Mouse (Mus musculus): ENCODE results near the gene Psenen.

The Psenen gene

DNA sequence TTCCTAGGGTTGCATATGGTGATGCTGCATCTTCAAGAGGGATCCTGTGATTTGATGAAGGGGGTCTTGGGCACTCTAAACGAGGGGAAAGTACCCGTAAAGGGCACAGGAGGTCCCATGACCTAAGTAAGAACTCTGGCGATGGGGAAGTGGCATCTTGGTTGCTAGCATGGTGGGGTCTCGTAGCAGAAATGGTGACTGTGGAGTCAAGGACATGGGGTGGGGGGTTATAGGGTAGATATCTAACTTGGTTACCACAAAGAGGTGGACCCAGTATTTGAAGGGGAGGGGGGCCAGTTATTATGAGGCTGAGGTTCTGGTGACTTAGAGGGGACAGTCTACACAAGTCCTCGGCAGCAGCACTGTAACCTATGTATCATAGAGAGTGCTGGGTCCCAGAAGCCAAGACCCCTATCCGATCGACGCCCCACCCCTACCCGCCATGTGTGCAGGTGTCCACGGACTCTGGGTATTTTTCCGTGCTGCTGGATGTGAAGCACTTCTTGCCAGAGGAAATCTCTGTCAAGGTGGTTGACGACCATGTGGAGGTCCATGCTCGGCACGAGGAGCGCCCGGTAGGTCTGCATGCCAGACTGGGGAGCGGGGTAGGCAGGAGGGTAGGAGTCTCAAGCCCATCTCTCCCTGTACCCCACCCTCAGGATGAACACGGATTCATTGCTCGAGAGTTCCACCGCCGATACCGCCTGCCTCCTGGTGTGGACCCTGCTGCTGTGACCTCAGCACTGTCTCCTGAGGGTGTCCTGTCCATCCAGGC, 9.4 kb downstream of the Psenen start:
- DNase-seq, result no peak

DNA sequence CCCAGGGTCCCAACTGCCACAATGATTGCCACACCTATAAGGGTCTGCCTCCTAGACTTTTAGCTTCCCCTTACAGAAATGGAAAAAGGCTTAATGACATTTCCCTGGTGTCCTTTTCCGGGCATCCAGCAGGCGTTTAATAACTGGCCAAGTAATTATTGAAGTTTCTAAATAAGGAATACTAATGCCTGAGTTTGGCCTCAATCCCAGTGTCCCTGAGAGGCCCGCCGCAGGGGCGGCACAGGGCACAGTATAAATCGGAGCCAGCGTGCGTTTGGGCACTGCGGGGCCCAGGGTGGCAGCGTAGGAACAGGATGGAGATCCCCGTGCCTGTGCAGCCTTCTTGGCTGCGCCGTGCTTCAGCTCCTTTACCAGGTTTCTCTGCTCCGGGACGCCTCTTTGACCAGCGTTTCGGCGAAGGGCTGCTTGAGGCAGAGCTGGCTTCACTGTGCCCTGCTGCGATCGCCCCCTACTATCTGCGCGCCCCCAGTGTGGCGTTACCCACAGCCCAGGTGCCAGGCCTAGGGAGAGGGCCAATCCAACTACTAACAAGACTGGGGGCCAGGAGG, 10.3 kb downstream of the Psenen start:
- DNase-seq, result peak; percentile 61 to 71

DNA sequence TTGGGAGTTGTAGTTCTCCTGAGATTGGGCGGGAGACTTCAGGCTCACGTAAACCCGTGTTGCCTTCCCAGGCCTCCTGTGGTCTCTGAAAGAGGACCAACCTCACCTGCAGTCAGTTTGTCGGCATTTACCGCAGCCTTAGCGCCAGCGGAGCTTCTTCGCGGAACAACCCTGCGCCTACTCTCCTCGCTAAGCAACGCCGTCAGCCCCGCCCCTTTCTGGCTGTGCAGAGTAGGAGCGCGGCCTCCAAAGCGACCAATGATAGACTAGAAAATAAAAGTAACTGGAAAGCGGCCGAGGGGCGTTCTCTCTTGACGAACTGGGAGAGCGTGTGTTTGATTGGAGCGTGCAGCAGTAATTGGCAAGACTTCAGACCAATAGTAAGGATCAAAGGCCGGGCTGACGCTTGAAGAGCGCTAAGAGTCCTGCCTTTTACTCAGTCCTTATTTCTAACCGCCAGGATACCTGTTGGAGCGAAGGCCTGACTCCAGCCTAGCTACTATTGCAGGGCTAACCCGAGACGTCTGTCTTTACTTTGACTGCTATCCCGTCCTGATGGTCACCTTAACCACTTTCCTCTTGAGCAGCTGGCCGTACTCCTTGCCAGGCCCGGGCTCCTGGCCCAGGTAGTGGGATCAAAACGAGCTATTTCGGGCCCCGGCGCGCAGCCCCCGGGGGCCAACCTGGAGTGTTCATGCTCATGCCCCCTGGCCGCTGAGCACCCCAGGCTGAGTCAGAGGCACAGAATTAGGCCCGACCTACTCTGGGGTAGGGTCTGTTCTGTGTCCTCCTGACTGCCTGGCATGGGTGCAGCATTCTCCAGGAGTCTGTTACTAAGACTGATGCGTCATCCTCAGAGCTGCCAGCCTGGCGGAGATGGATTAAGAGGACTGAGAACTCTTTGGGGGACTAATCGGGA, 11.1 kb downstream of the Psenen start, which contains the start of the genes Hspb6 and Proser3:
TSS of gene Hspb6 (plus strand) at position 77 of the 919 bp plus-strand sequence.
TSS of gene Proser3 (minus strand) at position 198 of the 919 bp plus-strand sequence.
- peak; percentile 95 to 98 for DNase-seq

DNA sequence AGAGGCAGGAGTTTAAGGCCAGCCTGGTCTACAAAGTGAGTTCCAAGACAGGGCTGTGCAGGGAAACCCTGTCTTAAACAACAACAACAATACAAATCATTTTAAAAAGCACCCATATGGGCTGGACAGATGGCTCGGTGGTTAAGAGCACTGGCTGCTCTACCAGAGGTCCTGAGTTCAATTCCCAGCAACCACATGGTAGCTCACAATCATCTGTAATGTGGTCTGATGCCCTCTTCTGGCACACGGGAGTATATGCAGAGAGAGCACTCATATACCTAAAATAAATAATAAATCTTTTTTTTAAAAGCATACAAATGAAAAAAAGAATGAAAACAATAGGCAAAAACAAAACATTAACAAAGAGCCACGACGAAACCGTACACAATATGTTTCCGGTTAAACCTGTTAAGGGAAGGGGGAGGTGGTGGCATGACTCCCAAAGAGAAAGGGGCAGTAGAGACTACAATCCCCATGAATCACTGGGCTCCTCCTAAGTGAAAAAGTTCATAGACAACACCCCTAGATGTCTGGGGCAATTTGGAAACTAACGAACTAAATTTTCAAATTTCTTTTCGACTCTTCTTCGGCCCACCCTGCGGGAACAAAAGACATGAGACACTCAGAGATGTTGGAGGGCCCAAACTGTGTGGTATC, 11.9 kb downstream of the Psenen start:
- no peak for DNase-seq

DNA sequence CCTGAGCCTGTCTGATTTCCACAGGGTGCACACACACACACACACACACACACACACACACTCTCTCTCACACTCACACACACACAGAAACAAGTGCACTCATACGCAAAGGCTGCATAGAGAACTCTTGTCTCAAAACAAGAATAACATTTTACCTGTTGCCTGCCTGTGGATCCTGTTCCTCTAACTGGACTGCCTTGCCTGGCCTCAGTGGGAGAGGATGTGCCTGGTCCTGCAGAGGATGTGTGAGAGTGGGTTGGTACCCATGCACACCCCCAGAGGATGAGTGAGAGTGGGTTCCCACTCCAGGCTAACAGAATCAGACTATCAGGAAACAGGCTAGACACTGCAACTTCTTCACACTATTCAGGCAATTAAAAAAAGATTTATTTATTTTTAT, 12.8 kb downstream of the Psenen start:
- no peak for DNase-seq

DNA sequence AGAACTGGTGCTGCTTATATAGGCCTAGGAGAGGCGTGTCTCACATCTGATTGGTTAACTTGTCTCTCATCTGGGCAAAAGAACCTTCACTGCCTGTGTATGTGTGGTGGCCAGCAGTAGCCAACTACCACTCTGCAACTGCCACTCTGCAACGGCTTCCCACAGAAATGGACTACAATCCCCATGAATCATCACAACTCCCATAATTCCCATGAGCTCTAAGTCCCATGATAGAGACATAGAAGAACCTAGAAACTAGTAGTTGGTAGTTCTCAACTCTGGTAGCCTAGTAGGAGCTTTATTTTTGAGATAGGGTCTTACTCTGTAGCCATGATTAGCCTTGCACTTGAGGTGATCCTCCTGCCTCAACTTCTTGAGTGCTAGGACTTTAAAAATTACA, 13.5 kb downstream of the Psenen start:
- no peak for DNase-seq

DNA sequence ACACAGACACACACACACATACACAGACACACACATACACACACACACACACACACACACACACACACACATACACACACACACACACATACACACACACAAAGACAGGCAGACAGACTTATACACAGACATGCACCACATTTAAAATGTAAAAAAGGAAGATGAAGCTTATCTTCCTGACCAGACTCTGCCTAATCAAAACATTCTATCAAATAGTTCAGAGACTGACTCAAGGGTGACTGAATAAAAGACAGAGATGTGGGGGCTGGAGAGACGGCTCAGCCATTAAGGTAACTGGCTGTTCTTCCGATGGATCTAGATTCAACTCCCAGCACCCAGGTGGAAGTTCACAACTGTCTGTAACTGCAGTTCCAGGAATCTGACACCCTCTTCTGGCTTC, 19.1 kb downstream of the Psenen start:
- no peak for DNase-seq

DNA sequence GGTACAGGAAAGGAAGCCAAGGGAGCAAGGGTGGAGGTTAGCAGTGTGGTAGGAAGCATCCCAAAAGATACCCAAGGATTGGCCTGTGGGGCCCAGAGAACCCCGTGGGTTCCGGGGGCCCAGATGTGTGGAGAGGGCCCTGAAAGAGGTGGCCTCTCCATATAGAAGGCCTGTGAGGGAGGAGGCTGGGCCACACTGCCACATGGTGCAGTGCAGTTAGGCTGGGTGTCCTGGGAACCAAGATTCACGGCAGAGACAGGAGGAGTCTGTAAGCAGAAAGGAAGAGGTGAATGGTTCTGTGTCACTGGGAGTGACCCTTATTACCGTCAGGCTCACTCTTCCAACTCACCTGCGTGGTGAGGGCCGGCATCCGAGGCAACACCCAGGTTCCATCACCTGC, 22.9 kb downstream of the Psenen start:
- no peak for DNase-seq

DNA sequence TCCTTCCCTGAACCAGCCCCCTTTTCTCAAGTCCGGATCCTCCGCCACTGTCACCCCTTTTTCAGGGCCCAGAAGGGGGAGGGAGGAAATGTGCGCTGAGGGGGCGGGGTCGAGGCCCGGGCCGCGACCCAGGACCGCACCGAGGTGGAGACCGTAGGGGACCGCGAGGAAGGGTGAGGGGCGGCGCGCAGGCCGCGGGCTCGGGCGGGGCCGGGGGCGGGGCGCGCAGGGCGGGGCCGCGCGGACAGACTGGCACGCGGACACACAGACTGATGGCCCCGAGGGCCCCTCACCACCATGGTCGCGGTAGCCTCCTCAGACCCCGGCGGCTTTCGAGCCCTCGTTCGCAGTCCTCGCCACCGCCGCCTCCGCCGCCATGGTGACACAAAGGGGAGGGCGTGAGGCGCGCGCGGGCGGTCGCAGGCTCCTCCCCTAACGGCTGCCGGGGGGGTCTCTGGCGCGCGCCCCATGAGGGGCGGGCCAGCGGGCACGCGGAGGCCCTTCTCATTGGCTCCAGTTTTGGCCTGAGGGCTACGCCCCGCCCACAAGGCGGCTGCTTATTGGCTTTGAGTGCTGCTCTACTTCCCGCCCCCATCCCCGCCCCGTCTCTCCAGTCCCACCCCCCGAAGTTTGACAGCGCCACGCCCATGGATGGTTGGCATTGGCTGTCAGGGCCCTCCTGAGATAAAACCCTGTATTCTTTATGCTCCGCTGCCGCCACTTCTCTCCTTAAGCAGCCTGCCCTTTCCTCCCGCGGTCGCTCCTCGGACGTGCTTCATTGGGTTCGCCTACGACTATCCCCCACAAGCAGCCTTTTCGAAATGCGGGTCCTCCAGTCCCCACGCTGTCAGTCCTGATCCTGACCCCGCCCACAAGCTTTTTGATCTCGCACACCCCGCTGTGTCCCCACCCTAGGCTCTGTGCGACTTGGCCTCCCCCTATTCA, 28.5 kb downstream of the Psenen start, which contains the start of gene Arhgap33:
TSS of gene Arhgap33 (minus strand) at position 428 of the 945 bp plus-strand sequence.
- DNase-seq, result peak; percentile 96 to 97

DNA sequence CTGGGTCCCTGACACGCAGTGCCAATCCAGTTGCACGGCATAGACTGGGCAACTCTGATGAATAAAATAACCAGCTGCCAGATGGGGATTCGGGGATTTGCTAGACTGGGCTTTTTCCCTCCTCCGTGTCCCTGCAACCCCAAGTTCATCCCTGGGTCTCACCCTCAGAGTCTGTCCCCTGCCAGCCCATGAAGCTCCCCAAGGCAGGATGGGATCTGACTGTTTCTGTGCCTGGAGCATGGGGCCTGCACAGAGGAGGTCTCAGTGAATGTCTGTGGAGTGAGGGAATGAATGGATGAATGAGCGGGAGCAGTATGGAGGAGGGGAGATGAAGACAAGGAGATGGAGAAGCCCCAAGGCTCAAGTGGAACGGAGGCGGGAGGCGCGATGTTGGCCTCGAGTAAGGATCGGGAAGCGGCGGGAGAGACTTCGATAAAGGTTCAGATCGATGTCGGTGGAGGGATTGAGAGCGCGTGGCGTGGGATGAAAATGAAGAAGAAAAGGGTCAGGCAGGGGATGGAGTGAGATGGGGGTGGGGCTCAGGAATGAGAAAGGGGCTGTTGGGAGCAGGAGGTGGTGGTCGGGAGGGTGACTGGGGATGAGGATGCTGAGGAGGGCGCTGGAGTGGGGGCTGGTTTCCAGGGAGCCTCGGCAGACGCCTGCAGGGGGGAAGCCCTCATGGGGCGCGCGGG, 29.3 kb downstream of the Psenen start:
- DNase-seq, result peak in 1 of 2 experiments; percentile 36

DNA sequence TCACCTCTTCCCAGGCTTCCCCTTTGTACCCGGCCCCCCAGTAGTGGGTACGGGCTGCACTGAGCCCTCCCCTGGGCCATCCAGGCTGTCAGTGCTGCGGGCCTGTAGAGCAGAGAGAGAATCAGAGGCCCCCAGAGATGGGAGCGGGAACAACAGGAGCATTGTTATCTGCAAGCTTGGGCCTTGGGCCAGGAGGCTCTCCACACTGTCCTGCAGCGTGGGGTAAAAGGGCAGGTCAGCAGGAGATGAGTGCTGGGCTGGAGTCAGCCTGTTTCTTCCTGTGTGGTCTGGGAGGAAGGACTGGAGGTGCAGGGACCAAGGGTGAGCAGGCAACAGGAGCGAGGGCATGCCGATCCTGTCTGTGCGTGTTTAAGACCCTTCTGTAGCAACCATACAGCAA, 30.5 kb downstream of the Psenen start:
- DNase-seq, result no peak

DNA sequence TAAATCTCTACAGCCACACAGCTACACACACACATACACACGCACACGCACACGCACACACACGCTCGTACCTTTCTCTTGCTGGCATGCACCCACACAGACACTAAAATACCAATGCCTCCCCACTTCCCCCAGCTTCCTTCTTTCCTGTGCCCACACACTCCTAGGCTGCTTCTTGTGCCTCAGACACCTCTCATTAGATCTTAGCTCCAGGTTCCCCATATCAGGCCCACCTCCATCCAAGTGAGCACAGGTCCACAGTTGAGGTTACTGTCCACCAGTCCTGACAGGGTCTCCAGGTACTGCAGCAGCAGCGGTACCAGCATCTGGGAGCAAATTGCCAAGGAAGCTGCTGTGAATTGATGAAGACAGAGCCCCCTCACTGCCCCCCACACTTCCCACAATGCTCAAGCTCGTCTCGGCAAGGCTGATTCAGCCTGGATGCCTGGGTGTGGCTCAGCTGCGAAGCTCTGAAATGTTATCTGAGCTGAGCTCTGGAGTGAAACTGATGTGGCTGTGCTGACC, 32.1 kb downstream of the Psenen start:
- no peak for DNase-seq

DNA sequence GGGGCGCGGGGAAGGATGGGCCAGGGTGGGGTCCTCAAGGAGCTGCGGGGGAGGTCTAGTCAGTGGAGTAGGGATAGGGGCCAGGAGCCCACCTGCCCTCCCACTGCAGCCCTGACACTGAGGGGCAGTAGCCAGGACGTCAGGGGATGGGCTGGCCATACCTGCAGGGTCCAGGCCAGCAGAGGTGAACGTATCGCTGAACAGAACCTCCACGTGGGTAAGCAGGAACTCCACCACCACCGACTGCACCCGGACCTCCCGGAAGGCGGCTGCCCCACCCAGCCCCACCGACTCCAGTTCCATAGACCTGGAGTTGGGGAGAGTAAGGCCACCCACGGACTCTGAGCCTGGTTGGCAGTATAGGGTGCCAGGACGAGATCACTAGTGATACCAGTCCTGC, 36.4 kb downstream of the Psenen start:
- no peak for DNase-seq

DNA sequence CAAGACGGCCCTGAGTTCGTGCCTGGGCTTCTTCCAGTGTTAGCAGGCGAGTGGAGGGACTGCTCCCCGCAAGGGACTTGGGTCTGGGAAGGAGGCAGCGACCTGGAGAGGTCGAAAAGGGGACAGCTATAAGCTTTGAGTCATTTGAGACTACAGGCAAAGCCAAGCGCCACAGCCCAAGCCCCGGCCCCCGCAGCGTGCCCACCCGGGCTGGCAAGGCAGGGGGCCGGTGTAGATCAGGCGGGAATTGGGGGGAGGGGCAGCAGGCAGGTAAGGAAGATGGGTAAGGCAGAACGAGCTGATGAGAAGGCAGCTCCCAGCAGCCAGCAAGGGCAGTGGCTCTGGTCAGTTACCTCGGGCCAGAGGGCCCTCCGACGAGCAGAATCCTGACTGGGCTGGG, 37.0 kb downstream of the Psenen start:
- DNase-seq, result no peak

DNA sequence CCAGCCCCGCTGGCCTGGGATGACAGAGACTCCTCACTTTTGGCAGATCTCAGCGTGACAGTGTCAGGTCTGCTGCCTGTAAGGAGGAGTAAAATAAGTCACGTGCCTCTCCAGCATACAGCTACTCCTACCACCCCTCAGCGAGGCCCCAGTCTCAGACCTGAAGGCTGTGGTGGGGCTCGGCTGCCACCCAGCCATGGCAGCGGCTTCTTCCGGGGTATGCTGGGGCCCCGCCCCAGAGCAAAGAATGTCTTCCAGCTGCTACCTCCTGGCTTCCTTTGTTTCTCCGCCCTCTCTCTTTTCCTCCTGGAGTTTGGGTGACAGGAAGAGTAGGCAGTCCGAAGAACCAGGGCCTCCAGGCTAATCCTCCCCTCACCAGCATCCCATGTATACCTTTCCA, 37.5 kb downstream of the Psenen start:
- DNase-seq, result no peak

DNA sequence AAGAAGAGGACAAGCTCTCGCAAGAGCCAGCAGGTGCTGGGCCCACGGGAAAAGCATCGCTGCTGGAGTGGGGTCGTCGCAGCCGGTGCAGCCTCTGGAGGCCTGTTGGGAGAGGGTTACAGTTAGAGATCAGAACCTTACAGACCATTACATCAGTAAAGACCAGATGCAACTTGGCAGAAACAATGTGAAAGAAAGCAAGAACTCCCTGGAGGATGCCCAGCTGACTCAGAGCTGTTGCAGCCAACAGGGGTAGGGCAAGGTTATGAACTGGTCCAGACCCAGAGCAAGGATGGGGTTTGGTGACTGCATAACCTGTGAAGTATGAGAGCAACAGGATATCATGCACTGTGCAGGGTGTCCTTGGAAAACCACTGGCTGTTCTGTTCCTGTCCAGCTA, 38.9 kb downstream of the Psenen start:
- no peak for DNase-seq

DNA sequence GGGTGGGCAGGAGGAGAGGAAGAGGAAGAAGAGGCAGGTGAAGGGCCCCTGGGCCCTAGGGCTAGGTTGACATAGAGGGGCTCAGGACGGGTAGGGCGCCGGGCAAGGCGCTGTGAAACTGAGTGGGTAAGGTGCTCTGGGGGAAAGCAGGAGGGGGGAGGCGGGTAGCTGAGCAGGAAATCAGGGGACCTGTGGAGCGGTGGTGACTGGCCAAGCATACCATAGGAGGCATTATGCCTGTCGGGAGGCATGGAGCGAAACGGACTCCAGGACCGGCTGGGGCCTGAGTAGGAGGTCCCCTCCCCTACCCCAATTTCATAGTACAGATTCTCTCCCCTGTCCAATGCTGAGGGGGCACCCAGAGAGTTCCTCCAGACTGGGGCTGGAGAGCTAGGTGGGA, 40.6 kb downstream of the Psenen start:
- no peak for DNase-seq

DNA sequence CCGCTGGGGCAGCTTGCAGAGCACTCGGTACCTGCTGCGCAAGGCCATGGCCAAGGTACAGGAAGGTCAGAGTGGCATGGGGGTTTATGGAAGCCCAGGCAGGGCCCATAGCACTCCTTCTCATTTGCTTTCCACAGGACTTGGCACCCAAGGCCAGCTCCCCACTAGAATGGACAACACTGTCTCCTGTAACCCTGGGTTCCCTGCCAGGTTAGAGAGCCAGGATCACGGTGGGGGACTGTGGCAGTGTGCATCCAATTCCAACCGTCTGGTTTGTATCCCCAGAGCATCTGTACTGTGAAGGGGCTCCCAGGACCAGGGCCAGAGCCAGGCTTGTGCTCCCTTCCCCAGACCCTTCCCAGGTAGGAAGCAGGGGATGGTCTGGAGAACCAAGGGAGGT, 42.6 kb downstream of the Psenen start:
- peak; percentile 60 to 63 for DNase-seq

DNA sequence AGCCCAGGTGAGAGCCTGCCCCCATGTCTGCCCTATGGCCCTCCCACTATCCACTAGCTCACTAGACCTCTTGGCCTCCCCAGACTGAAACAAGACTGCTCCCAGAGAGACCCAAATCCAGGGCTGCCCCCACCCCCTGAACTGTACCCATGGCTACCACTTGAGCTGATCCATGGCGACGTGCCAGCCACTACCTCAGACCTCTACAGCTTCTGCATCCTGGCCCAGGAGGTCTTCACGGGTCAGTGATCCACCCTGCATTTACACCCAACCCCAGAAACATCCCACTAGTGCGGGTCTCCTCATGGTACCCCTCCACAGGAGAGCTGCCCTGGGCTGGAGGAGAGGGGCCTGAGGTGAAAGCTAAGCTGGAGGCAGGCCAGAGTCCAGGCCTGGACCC, 43.0 kb downstream of the Psenen start:
- DNase-seq, result peak in 1 of 2 experiments; percentile 31

DNA sequence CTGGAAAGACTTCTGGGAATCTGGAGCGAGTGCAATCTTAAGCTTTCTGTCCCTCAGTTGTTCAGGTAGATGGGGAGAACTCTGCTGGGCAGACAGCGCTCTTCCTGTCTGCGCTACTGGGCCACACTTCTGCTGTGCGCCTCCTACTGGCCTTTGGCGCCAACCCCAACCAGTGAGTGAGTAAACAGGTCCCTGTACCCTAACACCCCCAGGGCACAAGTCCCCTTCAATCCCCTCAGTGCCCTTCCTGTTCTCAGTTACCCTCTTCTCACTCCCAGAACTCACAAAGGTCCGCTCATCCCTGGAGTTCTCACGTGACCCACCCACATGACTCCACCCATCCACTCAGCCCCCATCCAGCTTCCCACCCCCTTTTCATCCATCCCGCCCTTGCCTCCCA, 45.1 kb downstream of the Psenen start:
- no peak for DNase-seq

Data from cerebellum, adult 18-20 months (tissue).